Mouse (Mus musculus) myocyte (in vitro differentiated cells): ENCODE data around the gene Telo2.

Experiments used
- E2F4 ChIP-seq: IDR thresholded peaks from one replicate; pipeline ENCODE4 v1.6.1; 2011; ENCODE audit warnings: mild to moderate bottlenecking, control low read depth, moderate library complexity; ENCODE audit not compliant: insufficient read depth
- MAX ChIP-seq: IDR thresholded peaks from one replicate; pipeline ENCODE4 v1.6.1; 2011; ENCODE audit warnings: low read depth, mild to moderate bottlenecking, control low read depth
- MYOD1 ChIP-seq, 3 experiments: IDR thresholded peaks; one replicate each; pipeline ENCODE4 v1.6.1; 2011; ENCODE audit warnings: control low read depth in 2 of 3, low read depth in 2 of 3, mild to moderate bottlenecking in 2 of 3, moderate library complexity in 1 of 3; ENCODE audit not compliant: insufficient read length in 2 of 3, control insufficient read depth in 1 of 3
- POLR2A ChIP-seq: IDR thresholded peaks from one replicate; pipeline ENCODE4 v1.6.1; 2011; ENCODE audit warnings: low read depth, mild to moderate bottlenecking, control low read depth, moderate library complexity; ENCODE audit not compliant: insufficient read length
- POLR2AphosphoS2 ChIP-seq: IDR thresholded peaks from one replicate; pipeline ENCODE4 v1.6.1; 2011; ENCODE audit warnings: low read depth, control low read depth; ENCODE audit not compliant: insufficient read length
- REST ChIP-seq: IDR thresholded peaks from one replicate; pipeline ENCODE4 v1.6.1; 2011; ENCODE audit warnings: mild to moderate bottlenecking, control low read depth, moderate library complexity; ENCODE audit not compliant: insufficient read depth, insufficient read length
- SRF ChIP-seq: IDR thresholded peaks from one replicate; pipeline ENCODE4 v1.6.1; 2011; ENCODE audit warnings: low read depth; ENCODE audit not compliant: control insufficient read depth, insufficient read length
- TCF12 ChIP-seq: IDR thresholded peaks from one replicate; pipeline ENCODE4 v1.6.1; 2011; ENCODE audit warnings: mild to moderate bottlenecking, control low read depth; ENCODE audit not compliant: poor library complexity, insufficient read depth, severe bottlenecking
- TCF3 ChIP-seq: IDR thresholded peaks from one replicate; pipeline ENCODE4 v1.6.1; 2011; ENCODE audit warnings: low read depth, control low read depth; ENCODE audit not compliant: insufficient read length
- USF1 ChIP-seq: IDR thresholded peaks from one replicate; pipeline ENCODE4 v1.6.1; 2011; ENCODE audit warnings: low read depth, mild to moderate bottlenecking, control low read depth, moderate library complexity

GRCm38 (mm10) chr17:25100052-25100451, 15.7 kb downstream of the Telo2 start:
- TF ChIP-seq E2F4 (no peak), TCF12 (no peak), POLR2AphosphoS2 (no peak), POLR2A (no peak), TCF3 (no peak), SRF (no peak), USF1 (no peak), MAX (no peak), REST (no peak), MYOD1 (IDR thresholded peaks at IDR 0.05; ENCODE audit: control insufficient read depth in 1 of 3, insufficient read length in 2 of 3, low read depth in 2 of 3) (no peak)
